Mouse (Mus musculus) intestine, postnatal 0 days (tissue): ENCODE data around the gene Coa3. TPM values are rescaled to one million over a fixed set of nuclear protein-coding genes. Genes with fewer than 3 reads are reported as not detected.

Experiments
- ATAC-seq: fragments of 200-750 bp; cut with Nextera tagmentation; 2 replicates; pipeline ENCODE4 v1.8.0; 2017; ENCODE audit warnings: mild to moderate bottlenecking, moderate TSS enrichment, moderate library complexity
- H3K27ac ChIP-seq: fragments of 300-500 bp; sonication (generic); 2 replicates; pipeline ENCODE4 v1.5.1; 2014; ENCODE audit warnings: mild to moderate bottlenecking, low read depth, low read length, moderate library complexity
- H3K27me3 ChIP-seq: fragments of 300-500 bp; sonication (generic); replicated peaks from 2 replicates; pipeline ENCODE4 v1.6.1; 2014; ENCODE audit warnings: low read length, mixed read lengths; ENCODE audit not compliant: control insufficient read depth, insufficient read depth
- H3K36me3 ChIP-seq: fragments of 300-500 bp; sonication (generic); 2 replicates; pipeline ENCODE4 v1.6.1; 2014; ENCODE audit warnings: mild to moderate bottlenecking, moderate library complexity; ENCODE audit not compliant: control insufficient read depth, insufficient read depth
- H3K4me1 ChIP-seq: fragments of 300-500 bp; sonication (generic); replicated peaks from 2 replicates; pipeline ENCODE4 v1.6.1; 2014; ENCODE audit warnings: antibody characterized with exemption, low read length, mixed read lengths; ENCODE audit not compliant: control insufficient read depth, insufficient read depth
- H3K4me2 ChIP-seq: fragments of 300-500 bp; sonication (generic); replicated peaks from 2 replicates; pipeline ENCODE4 v1.6.1; 2014; ENCODE audit warnings: low read depth, mild to moderate bottlenecking, moderate library complexity
- H3K4me3 ChIP-seq: fragments of 300-500 bp; sonication (generic); 2 replicates; pipeline ENCODE4 v1.5.1; 2014; ENCODE audit warnings: low read depth, low read length
- H3K9ac ChIP-seq: fragments of 300-500 bp; sonication (generic); 2 replicates; pipeline ENCODE4 v1.6.1; 2014; ENCODE audit warnings: mild to moderate bottlenecking, low read depth, low read length
- H3K9me3 ChIP-seq: fragments of 300-500 bp; sonication (generic); 2 replicates; pipeline ENCODE4 v1.6.1; 2016; ENCODE audit warnings: mixed run types; ENCODE audit not compliant: control insufficient read depth
- CTCF ChIP-seq: sonication (generic); IDR thresholded peaks from 2 replicates; pipeline ENCODE4 v1.5.1; 2016; ENCODE audit warnings: low read depth, mild to moderate bottlenecking, control low read depth, antibody characterized with exemption, moderate library complexity
- WGBS: fragments of 180-500 bp; shearing (Covaris S2); extraction: QIAGEN DNeasy Blood & Tissue Kit; methylation state at CpG from one replicate; pipeline ENCODE4 v1.1.7; 2014; 5-methylcytosine and 5-hydroxymethylcytosine counted together
- polyA plus RNA-seq: library from polyadenylated mRNA; unstranded; fragments of >200 nt; fragmentation: Nextera tagmentation; extraction: Ambion mirVana; gene quantifications from 2 replicates; pipeline ENCODE4 v1.2.1, GENCODE M21; 2015

Coa3 gene
- polyA plus RNA-seq, 1 experiment from 2014 or later, result 276 TPM

DNA sequence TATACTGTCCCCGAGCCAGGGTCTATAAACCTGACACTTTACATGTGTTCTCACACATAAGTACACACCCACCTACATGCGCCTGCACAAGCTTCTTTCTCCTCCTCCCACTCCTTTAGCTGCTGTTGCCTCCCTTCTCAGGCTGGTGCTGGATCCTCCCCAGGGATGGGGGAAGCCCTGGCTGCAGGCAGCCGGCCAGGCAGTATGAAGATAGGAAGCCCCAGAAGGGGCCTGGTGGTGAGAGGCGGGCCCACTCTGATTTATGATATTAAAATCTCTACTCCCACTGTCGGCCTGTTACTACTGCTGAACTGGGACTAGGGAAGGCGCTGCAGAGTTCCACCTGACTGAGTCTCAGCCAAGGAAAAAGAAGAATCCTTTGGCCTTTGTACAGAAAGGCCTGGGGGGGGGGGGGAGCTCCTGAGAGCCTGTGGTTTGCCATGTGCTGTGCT is 19.6 kb downstream of the Coa3 start:
- Histone ChIP-seq H3K4me1 (0 out of 2 replicates have a peak, but pooled peaks cover 10% of the 10 kb centered on the region), H3K9me3 (no peaks in the 10 kb centered on the region), H3K27ac (peak overlapping the region; percentile 21; the same call in 1 of the 2 replicates), H3K36me3 (no peaks in the 10 kb centered on the region), H3K4me3 (no peak overlapping the region), H3K9ac (no peak overlapping the region), H3K4me2 (peak overlapping the region; percentile 99), H3K27me3 (no peaks in the 10 kb centered on the region; the same call in 1 of the 2 replicates)
- 11% methylated on average over 6 of the region's 6 CpGs for WGBS
- TF ChIP-seq CTCF, result no peak
- ATAC-seq, result peak; percentile 48

DNA sequence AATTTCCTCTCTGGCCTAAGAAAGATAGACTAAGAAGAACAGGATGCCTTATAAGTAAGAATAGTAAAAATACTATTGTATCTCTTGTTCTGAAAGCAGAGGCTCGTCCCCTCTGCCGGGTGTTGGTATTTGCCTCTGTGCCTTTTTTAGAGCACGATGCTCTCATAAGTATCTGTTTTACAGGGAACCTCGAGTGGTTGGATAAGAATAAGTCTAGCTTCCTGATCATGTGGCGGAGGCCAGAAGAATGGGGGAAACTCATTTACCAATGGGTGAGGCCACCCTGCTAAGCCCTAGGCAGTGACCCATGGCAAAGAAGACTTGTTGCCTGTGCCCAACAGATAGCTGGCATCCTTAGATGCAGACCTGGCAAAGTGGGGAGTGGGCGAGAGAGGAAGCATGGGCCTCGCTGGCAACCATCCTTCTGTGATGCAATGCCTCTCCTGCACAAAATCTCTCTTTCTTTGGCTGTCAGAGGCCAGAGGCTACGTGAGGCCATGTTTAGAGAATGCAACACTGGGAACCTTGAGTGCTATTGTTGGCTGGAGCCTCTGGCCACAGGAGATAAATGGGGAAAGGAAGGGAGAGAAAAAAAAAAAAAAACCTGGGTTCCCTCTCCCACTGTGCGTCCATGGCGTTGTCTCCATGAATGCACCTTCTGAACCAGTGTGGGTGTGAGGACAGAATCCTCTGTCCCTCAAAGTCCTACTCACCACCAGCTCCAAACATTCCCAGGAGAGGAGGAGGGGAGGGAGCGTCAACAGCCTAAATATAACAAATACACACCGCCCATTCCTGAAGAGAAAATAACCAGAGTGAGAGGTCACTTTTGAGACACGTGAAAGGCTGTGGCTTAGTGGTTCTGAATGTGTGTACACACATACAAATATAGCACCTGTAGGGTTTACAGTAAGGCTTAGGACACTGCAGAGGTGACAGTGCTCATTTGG is 22.8 kb downstream of the Coa3 start:
- H3K27ac ChIP-seq, result no peak overlapping the region
- H3K4me2 ChIP-seq, result no peak overlapping the region
- ATAC-seq, result no peak
- no peak for TF ChIP-seq CTCF
- H3K4me3 ChIP-seq, result no peak overlapping the region
- H3K9ac ChIP-seq, result no peak overlapping the region
- no peaks in the 10 kb centered on the region for H3K9me3 ChIP-seq
- 88% methylated on average over 13 of the region's 13 CpGs for WGBS
- H3K36me3 ChIP-seq, result no peaks in the 10 kb centered on the region
- no peaks in the 10 kb centered on the region for H3K27me3 ChIP-seq
- H3K4me1 ChIP-seq, result 0 out of 2 replicates have a peak, but pooled peaks cover 7% of the 10 kb centered on the region

DNA sequence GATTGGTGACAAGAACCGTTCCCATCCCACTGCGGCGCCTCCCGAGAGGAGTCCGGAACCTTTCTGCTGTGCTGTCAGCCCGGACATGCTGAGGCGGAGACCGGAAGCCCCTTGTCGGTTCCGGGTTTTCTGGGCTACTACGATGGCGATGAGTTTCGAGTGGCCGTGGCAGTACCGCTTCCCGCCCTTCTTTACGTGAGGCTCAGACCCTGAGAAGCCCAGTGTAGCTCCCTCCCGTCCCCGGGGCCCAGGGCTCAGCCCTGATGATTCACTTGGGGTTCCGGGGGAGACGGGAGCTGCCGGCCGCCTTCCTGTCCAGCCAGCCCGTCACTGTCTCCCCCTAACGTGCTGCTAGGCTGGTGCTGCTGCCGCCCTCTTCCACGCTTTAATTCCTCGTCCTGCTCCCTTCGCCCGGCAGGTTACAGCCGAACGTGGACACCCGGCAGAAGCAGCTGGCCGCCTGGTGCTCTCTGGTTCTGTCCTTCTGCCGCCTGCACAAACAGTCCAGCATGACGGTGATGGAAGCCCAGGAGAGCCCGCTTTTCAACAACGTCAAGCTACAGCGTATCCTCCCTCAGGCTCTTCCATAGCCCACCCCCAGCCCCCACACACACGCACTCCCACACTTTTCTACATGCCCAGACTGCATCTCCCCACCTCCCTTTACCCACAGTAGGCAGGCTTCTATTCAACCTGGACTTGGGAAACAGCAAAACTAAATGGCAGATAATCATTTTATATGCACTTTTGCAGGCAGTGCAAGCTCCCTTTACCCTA is 25.1 kb downstream of the Coa3 start, which contains the start of gene Vps25:
TSS of gene Vps25 (plus strand) at position 95 of the 777 bp plus-strand sequence.
- H3K27ac ChIP-seq, result peak within 1 kb of the TSS; percentile 82
- no peaks in the 10 kb centered on the region for H3K9me3 ChIP-seq
- 0 out of 2 replicates have a peak, but pooled peaks cover 4% of the 10 kb centered on the region for H3K4me1 ChIP-seq
- ATAC-seq, result peak; percentile 75
- under 1% methylated on average over 39 of the region's 40 CpGs for WGBS
- H3K36me3 ChIP-seq, result no peaks in the 10 kb centered on the region
- H3K4me2 ChIP-seq, result peak within 1 kb of the TSS; percentile 92
- TF ChIP-seq CTCF, result peak; percentile 51
- H3K9ac ChIP-seq, result peak within 1 kb of the TSS; percentile 86
- H3K27me3 ChIP-seq, result no peaks in the 10 kb centered on the region
- peak within 1 kb of the TSS; percentile 91 for H3K4me3 ChIP-seq

DNA sequence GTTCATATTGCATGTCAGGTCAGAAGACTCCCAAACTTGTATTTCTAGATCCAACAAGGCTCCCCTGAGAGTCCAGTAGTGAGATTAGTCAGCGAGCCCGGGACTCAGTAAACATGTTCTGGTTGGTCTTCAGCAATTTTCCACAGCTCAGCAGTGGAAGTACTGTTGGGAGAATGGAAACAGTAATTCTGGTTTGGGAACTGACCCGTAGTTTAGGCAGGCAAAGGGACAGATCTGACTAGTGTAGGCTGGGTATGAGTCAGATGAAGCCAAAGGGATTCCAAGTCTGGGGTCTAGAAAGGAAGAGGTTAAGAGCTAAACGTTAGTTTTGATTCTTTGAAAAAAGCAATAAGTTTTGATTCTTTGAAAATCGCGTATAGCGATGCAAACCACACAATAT is 26.0 kb downstream of the Coa3 start:
- Histone ChIP-seq H3K9ac (peak overlapping the region; percentile 86), H3K36me3 (no peaks in the 10 kb centered on the region), H3K27me3 (no peaks in the 10 kb centered on the region), H3K9me3 (no peaks in the 10 kb centered on the region), H3K4me2 (peak overlapping the region; percentile 92), H3K27ac (peak overlapping the region; percentile 82; the same call in 1 of the 2 replicates), H3K4me1 (0 out of 2 replicates have a peak, but pooled peaks cover 4% of the 10 kb centered on the region), H3K4me3 (peak overlapping the region; percentile 91)
- ATAC-seq, result no peak
- 4% methylated on average over 7 of the region's 7 CpGs for WGBS
- no peak for TF ChIP-seq CTCF

DNA sequence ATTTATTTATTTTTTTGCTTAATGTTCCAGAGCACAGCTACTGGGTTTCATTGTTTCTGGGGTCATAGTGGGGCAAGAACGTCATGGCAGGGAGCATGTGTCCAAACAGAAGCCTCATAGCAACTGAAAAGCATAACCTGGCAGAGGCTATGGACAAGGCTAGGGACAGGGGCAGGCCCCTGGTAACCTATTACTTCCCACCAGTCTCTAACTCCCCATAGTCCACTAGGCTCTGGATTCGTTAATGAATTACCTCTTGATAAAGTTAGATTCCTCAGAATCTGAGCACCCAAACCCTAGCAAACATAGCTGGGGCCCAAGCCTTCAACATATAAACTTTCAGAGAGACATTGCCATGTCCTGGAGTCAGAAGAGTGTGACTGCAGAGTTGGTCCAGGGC is 27.9 kb downstream of the Coa3 start:
- no peak overlapping the region for H3K27ac ChIP-seq

More for the DNA sequence above, 27.9 kb downstream of the Coa3 start:
- Histone ChIP-seq H3K4me1 (0 out of 2 replicates have a peak, but pooled peaks cover 4% of the 10 kb centered on the region), H3K36me3 (no peaks in the 10 kb centered on the region), H3K9ac (no peak overlapping the region), H3K4me3 (no peak overlapping the region), H3K9me3 (no peaks in the 10 kb centered on the region), H3K27me3 (no peaks in the 10 kb centered on the region; the same call in 1 of the 2 replicates), H3K4me2 (no peak overlapping the region)
- no peak for ATAC-seq
- 51% methylated on average over 2 of the region's 2 CpGs for WGBS
- TF ChIP-seq CTCF, result no peak
